Mouse (Mus musculus) limb, embryonic 10.5 days (tissue): ENCODE data around the gene Vps37b. TPM values are rescaled to one million over a fixed set of nuclear protein-coding genes. Genes with fewer than 3 reads are reported as not detected.

ENCODE experiments used
- DNase-seq: peaks from one replicate; pipeline ENCODE4 v3.0.0-alpha.2; 2017; ENCODE audit warnings: low spot score
- H3K27ac ChIP-seq: fragments of 300-500 bp; sonication (generic); 2 replicates; pipeline ENCODE4 v1.5.1; 2016; ENCODE audit warnings: mild to moderate bottlenecking
- H3K27me3 ChIP-seq: fragments of 300-500 bp; sonication (generic); 2 replicates; pipeline ENCODE4 v1.6.1; 2016; ENCODE audit warnings: low read depth, mild to moderate bottlenecking; ENCODE audit not compliant: poor library complexity, severe bottlenecking
- H3K36me3 ChIP-seq: fragments of 300-500 bp; sonication (generic); 2 replicates; pipeline ENCODE4 v1.6.1; 2016; ENCODE audit warnings: mild to moderate bottlenecking, moderate library complexity
- H3K4me1 ChIP-seq: fragments of 300-500 bp; sonication (generic); 2 replicates; pipeline ENCODE4 v1.6.1; 2016
- H3K4me3 ChIP-seq: fragments of 300-500 bp; sonication (generic); 2 replicates; pipeline ENCODE4 v1.5.1; 2016; ENCODE audit warnings: mild to moderate bottlenecking, moderate library complexity
- H3K9me3 ChIP-seq: fragments of 300-500 bp; sonication (generic); replicated peaks from 2 replicates; pipeline ENCODE4 v1.6.1; 2016; ENCODE audit warnings: mild to moderate bottlenecking
- WGBS: fragments of 180-500 bp; shearing (Covaris S2); methylation state at CpG from one replicate; pipeline ENCODE4 v1.1.7; 2016; 5-methylcytosine and 5-hydroxymethylcytosine counted together
- polyA plus RNA-seq: library from polyadenylated mRNA; unstranded; fragments of >200 nt; fragmentation: Nextera tagmentation; extraction: Ambion mirVana; gene quantifications from 2 replicates; pipeline ENCODE4 v1.2.1, GENCODE M21; 2016

Gene Vps37b
- polyA plus RNA-seq, 1 experiment from 2014 or later: 42.6 TPM

GRCm38 (mm10) chr5:124001274-124001673, 30.8 kb downstream of the Vps37b start:
- 70% methylated on average over 9 of the region's 9 CpGs for WGBS
- no peak for DNase-seq
- Histone ChIP-seq H3K9me3 (no peaks in the 10 kb centered on the region), H3K4me1 (0 out of 2 replicates have a peak, but pooled peaks cover 6% of the 10 kb centered on the region), H3K27me3 (no peaks in the 10 kb centered on the region), H3K4me3 (no peak overlapping the region), H3K36me3 (peaks cover 35% of the 10 kb centered on the region), H3K27ac (no peak overlapping the region)

DNA sequence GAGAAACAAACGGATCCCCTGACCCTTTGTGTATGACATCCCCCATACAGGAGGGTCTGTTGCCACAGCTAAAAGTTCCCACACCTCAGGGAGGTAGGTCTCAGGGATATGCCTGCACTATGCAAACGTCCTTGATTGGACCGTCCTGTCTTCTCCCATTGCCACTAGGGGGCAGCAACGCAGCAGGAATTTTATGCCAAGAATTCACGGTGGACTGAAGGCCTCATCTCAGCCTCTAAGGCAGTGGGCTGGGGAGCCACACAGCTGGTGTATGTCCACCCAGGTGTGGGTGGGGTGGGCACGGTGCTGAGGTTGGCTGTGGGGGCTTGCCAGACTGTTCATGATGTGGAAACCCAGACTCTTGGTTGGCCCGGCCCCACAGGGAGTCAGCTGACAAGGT, 31.2 kb downstream of the Vps37b start:
- DNase-seq: peak; percentile 92
- Histone ChIP-seq H3K36me3 (peaks cover 30% of the 10 kb centered on the region), H3K4me1 (0 out of 2 replicates have a peak, but pooled peaks cover 10% of the 10 kb centered on the region), H3K27ac (no peak overlapping the region), H3K9me3 (no peaks in the 10 kb centered on the region), H3K27me3 (no peaks in the 10 kb centered on the region), H3K4me3 (no peak overlapping the region)
- WGBS: 16% methylated on average over 7 of the region's 7 CpGs

- Histone ChIP-seq H3K4me3 (no peak overlapping the region), H3K36me3 (peaks cover 8% of the 10 kb centered on the region; the same call in 1 of the 2 replicates), H3K27ac (no peak overlapping the region), H3K27me3 (no peaks in the 10 kb centered on the region), H3K9me3 (no peaks in the 10 kb centered on the region), H3K4me1 (peaks cover 14% of the 10 kb centered on the region; the same call in 1 of the 2 replicates)
- DNase-seq: no peak
- WGBS: 86% methylated on average over 10 of the region's 10 CpGs
These were observed 33.7 kb downstream of the Vps37b start for GRCm38 (mm10) chr5:123998370-123998769.

DNA sequence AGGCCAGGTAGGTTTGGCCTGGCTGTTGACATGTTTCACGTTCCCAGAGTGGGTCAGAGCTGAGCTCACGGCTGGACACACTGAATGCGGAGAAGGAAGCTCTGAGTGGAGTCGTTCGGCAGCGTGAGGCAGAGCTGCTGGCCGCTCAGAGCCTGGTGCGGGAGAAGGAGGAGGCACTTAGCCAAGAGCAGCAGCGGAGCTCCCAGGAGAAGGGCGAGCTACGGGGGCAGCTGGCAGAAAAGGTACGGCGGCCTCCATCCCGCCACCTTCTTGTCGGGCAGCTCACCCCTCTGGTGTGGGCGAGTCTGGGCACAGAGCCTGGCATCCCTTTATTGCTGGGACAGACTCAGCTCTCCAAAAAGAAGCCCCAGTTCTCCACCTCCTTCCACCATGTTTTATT, 34.3 kb downstream of the Vps37b start:
- Histone ChIP-seq H3K27ac (peak overlapping the region; percentile 21; the same call in 1 of the 2 replicates), H3K4me3 (no peak overlapping the region), H3K9me3 (no peaks in the 10 kb centered on the region), H3K36me3 (peaks cover 6% of the 10 kb centered on the region; the same call in 1 of the 2 replicates), H3K4me1 (peaks cover 14% of the 10 kb centered on the region; the same call in 1 of the 2 replicates), H3K27me3 (no peaks in the 10 kb centered on the region)
- 89% methylated on average over 16 of the region's 16 CpGs for WGBS
- DNase-seq: no peak

GRCm38 (mm10) chr5:123997211-123997751, 34.8 kb downstream of the Vps37b start:
- Histone ChIP-seq H3K27ac (peak overlapping the region; percentile 21; the same call in 1 of the 2 replicates), H3K9me3 (no peaks in the 10 kb centered on the region), H3K4me1 (peaks cover 17% of the 10 kb centered on the region; the same call in 1 of the 2 replicates), H3K36me3 (0 out of 2 replicates have a peak, but pooled peaks cover 3% of the 10 kb centered on the region), H3K27me3 (no peaks in the 10 kb centered on the region), H3K4me3 (no peak overlapping the region)
- WGBS: 90% methylated on average over 24 of the region's 24 CpGs
- DNase-seq: no peak

DNA sequence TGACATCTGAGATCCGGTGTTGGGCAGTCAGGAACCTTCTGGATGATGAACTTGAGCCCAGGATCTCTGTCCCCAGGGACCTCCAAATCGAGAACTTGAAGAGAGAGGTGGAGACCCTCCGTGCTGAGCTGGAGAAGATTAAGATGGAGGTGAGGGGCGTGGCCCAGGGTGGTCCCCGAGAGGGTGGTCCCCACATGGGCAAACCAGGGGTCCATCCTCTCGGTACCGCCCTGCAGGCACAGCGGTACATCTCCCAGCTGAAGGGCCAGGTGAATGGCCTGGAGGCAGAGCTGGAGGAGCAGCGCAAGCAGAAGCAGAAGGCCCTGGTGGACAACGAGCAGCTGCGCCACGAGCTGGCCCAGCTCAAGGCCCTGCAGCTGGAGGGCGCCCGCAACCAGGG, 35.4 kb downstream of the Vps37b start:
- 87% methylated on average over 14 of the region's 14 CpGs for WGBS
- no peak for DNase-seq
- Histone ChIP-seq H3K9me3 (no peaks in the 10 kb centered on the region), H3K36me3 (0 out of 2 replicates have a peak, but pooled peaks cover 3% of the 10 kb centered on the region), H3K27ac (no peak overlapping the region), H3K27me3 (no peaks in the 10 kb centered on the region), H3K4me1 (peaks cover 18% of the 10 kb centered on the region; the same call in 1 of the 2 replicates), H3K4me3 (no peak overlapping the region)

DNA sequence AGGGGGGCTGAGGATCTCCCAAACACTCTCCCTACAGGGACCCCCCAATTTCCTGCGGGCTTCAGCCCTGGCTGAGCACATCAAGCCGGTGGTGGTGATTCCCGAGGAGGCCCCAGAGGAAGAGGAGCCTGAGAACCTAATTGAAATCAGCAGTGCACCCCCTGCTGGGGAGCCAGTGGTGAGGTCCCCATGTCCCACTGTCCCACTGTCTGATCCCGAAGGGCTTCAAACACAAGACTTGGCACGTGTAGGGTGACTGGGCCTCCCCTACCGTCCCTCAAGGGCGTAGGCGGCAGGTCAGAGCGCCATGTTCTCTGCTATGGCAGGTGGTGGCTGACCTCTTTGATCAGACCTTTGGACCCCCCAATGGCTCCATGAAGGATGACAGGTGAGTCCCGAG, 35.9 kb downstream of the Vps37b start:
- DNase-seq: no peak
- 87% methylated on average over 10 of the region's 10 CpGs for WGBS
- H3K27me3 ChIP-seq: no peaks in the 10 kb centered on the region
- H3K4me3 ChIP-seq: no peak overlapping the region
- 0 out of 2 replicates have a peak overlapping the region, but pooled peaks have one; percentile 31 for H3K27ac ChIP-seq
- no peaks in the 10 kb centered on the region for H3K9me3 ChIP-seq
- 0 out of 2 replicates have a peak, but pooled peaks cover 3% of the 10 kb centered on the region for H3K36me3 ChIP-seq
- H3K4me1 ChIP-seq: peaks cover 18% of the 10 kb centered on the region; the same call in 1 of the 2 replicates

- no peak for DNase-seq
- Histone ChIP-seq H3K4me3 (no peak overlapping the region), H3K27ac (peak overlapping the region; percentile 46; the same call in 1 of the 2 replicates), H3K9me3 (no peaks in the 10 kb centered on the region), H3K4me1 (peaks cover 21% of the 10 kb centered on the region), H3K27me3 (no peaks in the 10 kb centered on the region), H3K36me3 (0 out of 2 replicates have a peak, but pooled peaks cover 3% of the 10 kb centered on the region)
- WGBS: 81% methylated on average over 6 of the region's 6 CpGs
These were observed 36.7 kb downstream of the Vps37b start for GRCm38 (mm10) chr5:123995388-123995787.

GRCm38 (mm10) chr5:123994468-123994867, 37.6 kb downstream of the Vps37b start:
- WGBS: 91% methylated on average over 7 of the region's 7 CpGs
- Histone ChIP-seq H3K9me3 (no peaks in the 10 kb centered on the region), H3K4me1 (peaks cover 30% of the 10 kb centered on the region), H3K27me3 (no peaks in the 10 kb centered on the region), H3K27ac (no peak overlapping the region), H3K4me3 (no peak overlapping the region), H3K36me3 (no peaks in the 10 kb centered on the region)
- DNase-seq: no peak

DNA sequence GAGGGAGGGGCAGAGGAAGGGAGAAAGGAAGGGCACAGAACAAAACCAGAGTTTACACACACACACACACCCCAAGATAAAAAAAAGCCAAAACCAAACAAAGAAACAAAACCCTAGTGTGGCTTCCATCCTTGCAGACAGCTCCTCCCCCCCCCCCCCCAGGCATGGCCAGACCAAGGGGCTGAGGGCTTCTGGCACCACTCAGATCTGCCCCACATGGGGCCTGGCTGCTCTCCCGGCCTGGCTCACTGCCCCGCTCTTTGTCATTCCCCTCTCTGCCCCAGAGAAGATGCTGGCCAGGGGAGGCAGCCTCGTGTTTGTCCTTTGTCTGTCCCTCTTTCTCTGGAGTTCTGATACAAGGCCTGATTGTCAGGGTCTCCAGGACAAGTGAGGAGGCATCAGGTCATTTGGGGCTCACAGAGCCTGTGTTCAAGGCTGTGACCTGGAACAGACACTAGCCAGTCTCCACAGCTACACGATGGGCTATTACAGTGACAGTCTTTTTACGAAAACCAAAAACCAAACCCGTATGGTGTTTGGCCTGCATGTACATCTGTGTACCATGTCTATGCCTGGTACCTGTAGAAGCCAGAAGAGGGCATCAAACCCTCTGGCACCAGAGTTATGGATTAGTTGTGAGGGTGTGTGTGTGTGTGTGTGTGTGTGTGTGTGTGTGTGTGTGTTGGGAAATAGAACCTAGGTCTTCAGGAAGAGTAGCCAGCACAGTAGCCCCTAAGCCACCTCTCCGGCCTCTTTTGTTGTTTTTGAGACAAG, 38.6 kb downstream of the Vps37b start:
- no peak for DNase-seq
- Histone ChIP-seq H3K36me3 (no peaks in the 10 kb centered on the region), H3K27me3 (no peaks in the 10 kb centered on the region), H3K4me1 (peaks cover 30% of the 10 kb centered on the region), H3K27ac (peak overlapping the region; percentile 54; the same call in 1 of the 2 replicates), H3K9me3 (no peaks in the 10 kb centered on the region), H3K4me3 (no peak overlapping the region)
- 81% methylated on average over 7 of the region's 7 CpGs for WGBS

DNA sequence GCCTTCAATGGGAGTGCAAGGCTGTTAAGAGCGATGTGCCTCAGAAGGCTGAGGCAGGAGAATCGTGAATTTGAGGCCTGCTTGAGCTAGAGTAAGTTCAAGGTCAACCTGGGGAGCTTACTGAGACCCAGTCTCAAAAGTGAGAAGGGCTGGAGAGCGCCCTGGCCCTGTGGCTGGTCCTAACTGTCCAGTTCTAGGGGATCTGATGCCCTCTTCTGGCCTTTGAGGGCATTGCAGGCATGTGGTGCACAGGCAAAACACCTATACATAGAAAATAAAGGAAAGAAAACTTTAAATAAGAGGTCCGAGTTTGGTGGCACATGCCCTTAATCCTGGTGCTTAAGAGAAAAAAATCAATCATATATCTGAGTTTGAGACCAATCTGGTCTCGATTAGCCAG, 39.3 kb downstream of the Vps37b start:
- Histone ChIP-seq H3K4me3 (no peak overlapping the region), H3K9me3 (no peaks in the 10 kb centered on the region), H3K36me3 (no peaks in the 10 kb centered on the region), H3K27me3 (no peaks in the 10 kb centered on the region), H3K27ac (no peak overlapping the region), H3K4me1 (peaks cover 35% of the 10 kb centered on the region)
- DNase-seq: peak; percentile 88
- WGBS: 36% methylated on average over 5 of the region's 5 CpGs

DNA sequence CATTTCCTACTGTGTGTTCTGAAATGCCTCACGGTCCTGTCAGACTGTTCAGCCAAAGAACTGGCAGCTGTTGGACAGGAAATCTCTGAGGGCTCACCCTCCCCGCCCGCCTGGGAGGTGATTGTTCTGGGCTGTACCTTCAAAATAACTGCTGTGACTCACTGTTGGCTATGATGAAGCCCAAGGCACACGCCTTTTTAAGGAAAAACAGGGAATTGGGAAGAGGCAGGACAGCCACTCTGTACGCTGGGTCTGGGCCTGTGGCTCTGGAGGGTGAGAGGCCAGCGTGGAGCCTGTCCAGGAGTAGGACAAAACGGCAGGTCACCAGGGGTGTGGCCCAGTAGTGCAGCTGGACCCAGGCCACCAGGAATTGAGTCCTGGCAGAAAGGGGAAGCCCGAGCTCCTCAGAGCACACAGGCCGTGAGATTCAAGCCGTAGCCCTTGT, 39.9 kb downstream of the Vps37b start:
- Histone ChIP-seq H3K4me3 (no peak overlapping the region), H3K9me3 (no peaks in the 10 kb centered on the region), H3K27me3 (no peaks in the 10 kb centered on the region), H3K4me1 (peaks cover 39% of the 10 kb centered on the region), H3K27ac (no peak overlapping the region), H3K36me3 (no peaks in the 10 kb centered on the region)
- DNase-seq: no peak
- WGBS: 82% methylated on average over 10 of the region's 10 CpGs

GRCm38 (mm10) chr5:123991321-123991720, 40.7 kb downstream of the Vps37b start:
- peaks cover 42% of the 10 kb centered on the region for H3K4me1 ChIP-seq

More at GRCm38 (mm10) chr5:123991321-123991720, 40.7 kb downstream of the Vps37b start:
- Histone ChIP-seq H3K4me3 (no peak overlapping the region), H3K36me3 (no peaks in the 10 kb centered on the region), H3K27me3 (no peaks in the 10 kb centered on the region), H3K9me3 (no peaks in the 10 kb centered on the region), H3K27ac (no peak overlapping the region)
- 86% methylated on average over 6 of the region's 6 CpGs for WGBS
- DNase-seq: no peak
